Mouse (Mus musculus) heart, embryonic 10.5 days (tissue): ENCODE data around the gene Cdh16. TPM values are rescaled to one million over a fixed set of nuclear protein-coding genes. Genes with fewer than 3 reads are reported as not detected.

Experiments
- DNase-seq: peaks from one replicate; pipeline ENCODE4 v3.0.0-alpha.2; 2017; ENCODE audit warnings: low spot score
- H3K27ac ChIP-seq: fragments of 300-500 bp; sonication (generic); 2 replicates; pipeline ENCODE4 v1.5.1; 2016; ENCODE audit warnings: mild to moderate bottlenecking
- H3K27me3 ChIP-seq: fragments of 300-500 bp; sonication (generic); 2 replicates; pipeline ENCODE4 v1.6.1; 2016; ENCODE audit warnings: mild to moderate bottlenecking; ENCODE audit not compliant: poor library complexity, insufficient read depth, severe bottlenecking
- H3K36me3 ChIP-seq: fragments of 300-500 bp; sonication (generic); 2 replicates; pipeline ENCODE4 v1.6.1; 2016; ENCODE audit warnings: mild to moderate bottlenecking, moderate library complexity
- H3K4me1 ChIP-seq: fragments of 300-500 bp; sonication (generic); 2 replicates; pipeline ENCODE4 v1.6.1; 2016; ENCODE audit warnings: mild to moderate bottlenecking
- H3K4me3 ChIP-seq: fragments of 300-500 bp; sonication (generic); 2 replicates; pipeline ENCODE4 v1.5.1; 2016; ENCODE audit warnings: mild to moderate bottlenecking, moderate library complexity
- H3K9me3 ChIP-seq: fragments of 300-500 bp; sonication (generic); 2 replicates; pipeline ENCODE4 v1.6.1; 2016; ENCODE audit warnings: mild to moderate bottlenecking, moderate library complexity
- WGBS: fragments of 180-500 bp; shearing (Covaris S2); methylation state at CpG from one replicate; pipeline ENCODE4 v1.1.7; 2016; 5-methylcytosine and 5-hydroxymethylcytosine counted together
- polyA plus RNA-seq: library from polyadenylated mRNA; unstranded; fragments of >200 nt; fragmentation: Nextera tagmentation; extraction: Ambion mirVana; gene quantifications from 2 replicates; pipeline ENCODE4 v1.2.1, GENCODE M21; 2016

Gene Cdh16
- polyA plus RNA-seq, 1 experiment from 2014 or later: 8.0 TPM

- Histone ChIP-seq H3K27me3 (peaks cover 15% of the 10 kb centered on the region; the same call in 1 of the 2 replicates), H3K9me3 (no peaks in the 10 kb centered on the region), H3K36me3 (no peaks in the 10 kb centered on the region), H3K4me1 (peaks cover 5% of the 10 kb centered on the region; the same call in 1 of the 2 replicates), H3K27ac (no peak overlapping the region), H3K4me3 (no peak overlapping the region)
- 79% methylated on average over 4 of the region's 4 CpGs for whole genome bisulfite sequencing
- DNase-seq: no peak
These were observed 69.0 kb downstream of the Cdh16 start for GRCm38 (mm10) chr8:104555191-104555590.

Other genes with a start within 250 kb of the Cdh16 start
- 1.1 and 1.7 TPM in 2 replicates for gene Cmtm4, start 228.6 kb downstream of the Cdh16 start, polyA plus RNA-seq
- 50.8 and 58.6 TPM in 2 replicates for gene Dync1li2, start 181.3 kb downstream of the Cdh16 start, polyA plus RNA-seq
- gene Terb1, start 114.5 kb downstream of the Cdh16 start, polyA plus RNA-seq: 0.16 and 0.21 TPM in 2 replicates
- gene Nae1, start 89.8 kb downstream of the Cdh16 start, polyA plus RNA-seq: 91.2 and 95.6 TPM in 2 replicates
- 0.90 and 2.3 TPM in 2 replicates for gene Car7, start 89.7 kb downstream of the Cdh16 start, polyA plus RNA-seq
- 10.9 and 11.0 TPM in 2 replicates for gene Pdp2, start 32.9 kb downstream of the Cdh16 start, polyA plus RNA-seq
- gene Rrad, start 6.9 kb upstream of the Cdh16 start, polyA plus RNA-seq: 200 and 322 TPM in 2 replicates
- gene Ciao2b, start 17.6 kb upstream of the Cdh16 start, polyA plus RNA-seq: 198 and 244 TPM in 2 replicates
- not detected in 2 replicates for gene Ces2a, start 109.6 kb upstream of the Cdh16 start, polyA plus RNA-seq
- gene Ces2b, start 207.2 kb upstream of the Cdh16 start, polyA plus RNA-seq: not detected in 2 replicates
- not detected in 2 replicates for gene Ces2c, start 222.7 kb upstream of the Cdh16 start, polyA plus RNA-seq